Comparison of ENCODE assay signal across 26 mouse cellular contexts in the genomic region with DNA sequence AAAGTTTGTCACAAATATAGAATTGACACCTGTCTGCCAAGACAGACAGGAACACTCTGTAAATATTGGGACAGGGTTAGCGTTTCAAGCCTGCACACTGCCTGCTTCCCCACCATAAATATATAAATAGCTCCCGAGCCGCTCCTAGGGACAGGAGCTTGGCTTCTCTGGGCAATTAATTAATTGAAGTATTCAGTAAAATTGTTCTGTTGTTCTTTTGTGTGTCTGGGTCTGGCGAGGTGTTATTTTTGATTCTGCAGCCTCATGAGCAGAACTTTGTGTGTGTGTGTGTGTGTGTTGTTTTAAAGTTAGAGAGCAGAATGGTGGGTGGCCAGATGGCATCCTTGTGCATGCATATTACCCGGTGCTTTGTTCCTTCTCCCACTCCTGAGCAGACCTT. TPM values are rescaled to one million over a fixed set of nuclear protein-coding genes. Genes with fewer than 3 reads are reported as not detected.
DNase-seq lines count a peak whose midpoint lies in the region; TF ChIP-seq lines count a peak whose summit lies in the region.
"Had no signal": no experiment of that assay in that cellular context is flagged by ENCODE, and none has a peak within 500 bp of the region (broad histone marks: within the 10 kb centered on the region; RNA-seq: fewer than 3 reads in every experiment).

No protein-coding gene starts in this region.

- H3K27ac ChIP-seq in layer of hippocampus, adult 2 months, result peak overlapping the region; percentile 81
- H3K27ac ChIP-seq in left cerebral cortex, adult 2 months, result peak overlapping the region; percentile 19; the same call in 1 of the 2 replicates
- H3K27ac ChIP-seq: forebrain, embryonic 10.5 days; forebrain, embryonic 13.5 days; heart, adult 2 months; heart, embryonic 10.5 days; heart, embryonic 13.5 days; hindbrain, embryonic 14.5 days; hindbrain, postnatal 0 days had no signal

- no peak overlapping the region for H3K4me3 ChIP-seq in layer of hippocampus, adult 2 months
- H3K4me3 ChIP-seq in left cerebral cortex, adult 2 months, result no peak overlapping the region
- H3K4me3 ChIP-seq: forebrain, embryonic 10.5 days; forebrain, embryonic 13.5 days; heart, adult 2 months; heart, embryonic 10.5 days; heart, embryonic 13.5 days had no signal

- DNase-seq in gastrocnemius, adult 18-20 months (ENCODE audit: low spot score), result peak; percentile 49
- DNase-seq in gastrocnemius, postnatal 36 days, result no peak
- DNase-seq in layer of hippocampus, adult 2 months (ENCODE audit: low spot score in 2 of 2), result peak in 1 of 2 experiments; percentile 42
- no peak for DNase-seq in layer of hippocampus, postnatal 25 days (ENCODE audit: extremely low spot score in 1 of 2, low spot score in 1 of 2)
- DNase-seq in left cerebral cortex, adult 2 months (ENCODE audit: extremely low spot score in 1 of 2, low spot score in 2 of 2), result no peak
- DNase-seq in left cerebral cortex, adult 8-10 months (ENCODE audit: low spot score in 2 of 2), result no peak
- DNase-seq in cerebellum, postnatal 4 days (ENCODE audit: low spot score in 2 of 2), result no peak
- DNase-seq: adrenal gland, postnatal 10 days; adrenal gland, postnatal 36 days; B cell, adult 2 months; cerebellum, adult 11-12 months; cerebellum, adult 8-10 months; cerebellum, postnatal 10 days; cerebellum, postnatal 36 days; gastrocnemius, postnatal 25 days; heart, adult 2 months; heart, postnatal 14 days; heart, postnatal 4 days had no signal

- intact Hi-C loops in gastrocnemius, postnatal 36 days (cut with DNase I), result no loop called here
- intact Hi-C loops in left cerebral cortex, adult 2 months (cut with DNase I), result no loop called here

- no peak for TF ChIP-seq CTCF in layer of hippocampus, adult 2 months (conservative IDR thresholded peaks at IDR 0.05)
- TF ChIP-seq CTCF in left cerebral cortex, adult 2 months (IDR thresholded peaks at IDR 0.05), result no peak

RNA-seq across cellular contexts. Expression of gene Tmem132b, which starts 24.2 kb away (rescaled TPM):
- total RNA-seq in gastrocnemius, adult 18-20 months (2021), result 1 to 10 TPM; 1.7 to 5.7 TPM
- under 1 TPM; 0.05 to 0.07 TPM for total RNA-seq in gastrocnemius, postnatal 36 days (2021)
- 100 to 1,000 TPM; 117 to 127 TPM for total RNA-seq in layer of hippocampus, adult 2 months (2021)
- 100 to 1,000 TPM; 108 to 121 TPM for total RNA-seq in layer of hippocampus, postnatal 25 days (2021)
- 100 to 1,000 TPM; 135 to 141 TPM for total RNA-seq in left cerebral cortex, adult 2 months (2021)
- 100 to 1,000 TPM; 123 to 141 (median 129) TPM for total RNA-seq in left cerebral cortex, adult 8-10 months (2022)
- total RNA-seq: CH12.LX; granulocyte monocyte progenitor cell, adult 5-6 weeks; heart, adult 2 months; heart, postnatal 14 days had no signal

Comparison
In these comparisons a context has a peak if more than half of its experiments do, and no peak if none do; other contexts are left out.
1. RNA of gene Tmem132b, which starts 24.2 kb away (total RNA-seq): 135 to 141 TPM in left cerebral cortex, adult 2 months, 123 to 141 TPM in left cerebral cortex, adult 8-10 months, 117 to 127 TPM in layer of hippocampus, adult 2 months and 108 to 121 TPM in layer of hippocampus, postnatal 25 days; 1.7 to 5.7 TPM in gastrocnemius, adult 18-20 months and 0.05 to 0.07 TPM in gastrocnemius, postnatal 36 days; every median in the first group is over 10 times any median in the second.